Mouse (Mus musculus) adrenal gland, postnatal 10 days (tissue): ENCODE data around the gene Tlk1. TPM values are rescaled to one million over a fixed set of nuclear protein-coding genes. Genes with fewer than 3 reads are reported as not detected.
"Not testable (repeated sequence)": the region's sequence is repeated elsewhere in the genome, so short reads cannot be mapped to it uniquely, and the experiment has no call there.

Experiments
- DNase-seq: peaks from one replicate; pipeline ENCODE4 v3.0.0; 2021; ENCODE audit warnings: mixed read lengths
- total RNA-seq, 2 experiments: library from RNA; stranded (reverse); gene quantifications; 2 replicates each; pipeline ENCODE4 v1.2.3; 2021

The Tlk1 gene
- total RNA-seq, 2 experiments from 2014 or later = 47.4 to 56.7 TPM

DNA sequence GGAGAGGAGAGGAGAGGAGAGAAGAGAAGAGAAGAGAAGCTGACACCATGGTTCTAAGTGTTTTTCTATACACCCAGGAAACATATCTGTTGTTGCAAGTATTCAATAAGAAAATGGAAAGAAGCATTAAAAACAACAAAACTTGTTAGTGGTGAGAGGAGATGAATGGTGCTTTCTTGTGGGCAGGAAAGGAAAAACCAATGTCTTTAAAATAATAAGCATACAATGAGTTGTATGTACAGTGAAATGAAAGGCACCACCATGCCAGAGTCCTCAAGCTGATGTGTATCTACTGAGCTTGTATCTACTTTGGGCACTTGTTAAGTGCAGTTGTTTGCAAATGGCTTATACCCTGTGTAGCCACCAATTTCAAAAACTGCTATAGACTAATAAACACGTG is 7.7 kb upstream of the Tlk1 start:
- DNase-seq = no peak

GRCm38 (mm10) chr2:70831709-70832350 is 6.3 kb upstream of the Tlk1 start:
- DNase-seq = no peak

DNA sequence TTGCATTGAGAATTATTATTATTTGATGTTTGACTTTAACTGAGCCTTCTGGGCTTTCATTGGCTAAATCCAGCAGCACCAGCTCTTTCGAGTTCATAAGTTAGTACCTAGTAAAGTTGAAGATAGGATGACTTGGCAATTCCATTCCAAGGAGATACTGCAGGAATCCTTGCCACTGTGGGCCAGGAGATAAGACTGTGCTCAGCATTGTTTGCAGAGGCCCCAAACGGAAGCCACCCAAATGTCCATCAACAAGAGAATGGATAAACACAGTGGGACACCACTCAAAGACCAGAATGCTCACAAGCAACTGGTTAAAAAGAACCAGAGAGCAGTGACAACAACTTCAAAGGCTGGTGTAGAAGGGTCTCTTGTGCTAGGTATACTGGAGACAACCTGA is 5.2 kb upstream of the Tlk1 start:
- no peak for DNase-seq

GRCm38 (mm10) chr2:70829946-70830610 is 4.5 kb upstream of the Tlk1 start:
- DNase-seq = no peak

DNA sequence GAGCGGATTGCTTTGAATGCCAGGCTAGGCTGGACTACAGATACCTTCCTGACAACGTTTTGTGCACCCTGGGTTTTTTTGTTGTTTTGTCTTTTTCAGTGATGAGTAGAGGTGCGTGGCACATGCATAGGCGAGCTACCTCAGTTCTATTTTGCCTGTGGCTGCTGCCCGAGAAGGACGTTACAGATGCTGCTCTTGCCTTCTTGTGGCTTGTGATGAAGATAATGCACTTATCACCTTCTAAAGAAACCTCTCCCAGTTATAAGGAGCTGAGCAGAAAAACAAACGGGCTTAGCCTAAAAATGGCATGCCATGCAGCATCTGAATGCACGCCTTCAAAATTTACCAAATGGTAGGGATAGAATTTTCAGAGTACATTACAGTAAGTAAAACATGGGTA is 2.3 kb upstream of the Tlk1 start:
- DNase-seq = no peak

DNA sequence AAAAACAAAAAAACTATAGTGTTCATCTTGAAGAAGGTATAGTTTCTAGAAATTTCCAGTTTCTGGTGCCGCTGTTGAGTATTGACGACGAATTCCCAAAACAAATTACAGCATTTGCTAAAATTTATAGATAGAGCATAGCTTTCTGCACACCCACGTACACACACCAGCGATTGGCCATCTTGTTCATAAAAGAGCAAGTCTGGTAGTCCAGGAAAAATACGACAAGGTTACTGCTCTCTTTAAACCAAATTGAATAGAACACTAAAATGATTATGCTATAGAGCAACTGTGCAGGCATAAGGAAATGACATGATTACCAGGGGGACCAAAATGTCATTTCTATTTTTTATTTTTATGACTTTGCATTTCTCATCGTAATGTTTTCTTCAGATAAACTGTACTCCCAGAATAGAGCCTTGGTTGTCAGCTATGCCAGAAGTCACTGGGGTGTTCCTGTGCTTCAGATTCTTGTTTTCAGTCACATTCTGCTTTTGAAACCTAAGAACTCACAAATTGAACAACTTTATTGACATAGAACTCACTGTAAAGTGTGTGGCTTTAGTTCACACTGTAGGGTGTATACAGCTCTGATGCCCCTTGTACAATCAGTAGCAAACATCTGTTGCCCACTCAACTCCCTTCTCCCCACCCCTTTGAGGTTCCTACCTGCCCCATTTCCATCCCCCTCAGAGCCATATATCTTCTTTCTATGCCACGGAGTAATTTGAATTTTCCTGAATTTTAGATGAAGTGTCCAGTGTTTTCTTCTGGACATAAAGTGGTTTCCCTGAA is 1.1 kb upstream of the Tlk1 start:
- DNase-seq = no peak

DNA sequence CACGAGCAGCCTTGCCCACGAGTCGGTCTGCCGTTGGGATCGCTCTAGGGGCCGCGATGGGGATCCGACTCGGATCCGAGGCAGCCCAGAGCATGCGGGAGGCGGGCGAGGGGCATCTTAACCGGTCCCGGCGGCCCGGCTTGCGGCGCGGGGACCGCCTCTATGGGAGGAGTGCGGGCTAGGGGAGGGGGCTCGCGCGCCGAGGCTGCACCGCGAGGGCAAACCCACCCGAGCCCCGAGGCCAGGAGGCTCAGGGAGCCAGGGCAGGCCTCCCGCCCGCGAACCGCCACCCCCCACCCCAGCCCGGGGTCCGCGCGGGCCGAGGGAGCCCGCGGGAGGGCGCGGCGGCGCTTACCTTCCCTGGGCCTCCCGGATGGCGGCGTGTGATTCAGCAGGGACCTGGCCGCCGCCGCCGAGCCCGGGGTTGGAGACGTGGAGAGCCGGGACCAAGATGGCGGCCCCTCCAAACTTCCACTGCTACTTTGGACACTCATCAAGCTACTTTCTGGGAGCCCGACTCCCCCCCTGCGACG is 624 bp downstream of the Tlk1 start:
- peak; percentile 81 for DNase-seq

GRCm38 (mm10) chr2:70823926-70824800 is 1.4 kb downstream of the Tlk1 start:
- peak; percentile 28 for DNase-seq

GRCm38 (mm10) chr2:70823434-70823833 is 2.1 kb downstream of the Tlk1 start:
- DNase-seq = no peak

DNA sequence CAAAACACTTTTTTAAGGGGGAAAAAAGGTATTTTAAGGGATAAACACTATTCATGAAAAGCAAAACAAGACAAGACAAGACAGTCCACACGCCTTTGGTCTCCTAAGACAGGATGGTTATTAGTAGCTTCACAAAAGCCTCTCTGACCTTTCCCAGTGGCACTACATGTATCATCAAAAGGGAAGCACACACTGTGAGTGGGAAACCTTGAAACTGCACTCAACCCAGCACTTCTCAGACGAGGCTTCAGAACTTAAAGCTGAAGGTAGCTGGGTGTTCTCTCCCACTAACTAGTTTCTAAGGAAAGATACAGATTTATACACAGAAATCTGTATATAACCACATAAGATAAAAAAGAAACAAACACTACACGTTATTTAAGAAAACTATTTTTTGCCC is 8.6 kb downstream of the Tlk1 start:
- no peak for DNase-seq

DNA sequence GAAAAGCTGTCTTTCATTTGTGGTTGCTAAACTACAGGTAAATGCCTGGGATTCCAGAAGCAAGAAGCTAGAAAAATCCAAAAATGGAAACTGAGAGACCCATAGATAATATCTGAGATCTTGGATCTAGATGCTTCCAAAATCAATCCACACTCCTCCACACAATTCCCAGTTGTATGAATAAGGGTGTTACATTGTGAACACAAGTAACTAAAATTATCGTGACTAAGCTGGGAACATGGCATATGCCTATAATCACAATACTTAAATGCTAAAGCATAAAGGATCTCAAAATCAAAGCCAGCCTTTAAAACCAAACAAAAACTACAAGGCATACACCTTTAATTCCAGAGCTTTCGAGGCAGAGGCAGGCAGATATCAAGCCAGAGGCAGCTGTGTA is 9.5 kb downstream of the Tlk1 start:
- no peak for DNase-seq

- DNase-seq = no peak
Observed at GRCm38 (mm10) chr2:70813608-70814007, 11.9 kb downstream of the Tlk1 start.

- DNase-seq = no peak
Observed at GRCm38 (mm10) chr2:70811476-70811875, 14.1 kb downstream of the Tlk1 start.

- no peak for DNase-seq
Observed at GRCm38 (mm10) chr2:70809921-70810320, 15.6 kb downstream of the Tlk1 start.

DNA sequence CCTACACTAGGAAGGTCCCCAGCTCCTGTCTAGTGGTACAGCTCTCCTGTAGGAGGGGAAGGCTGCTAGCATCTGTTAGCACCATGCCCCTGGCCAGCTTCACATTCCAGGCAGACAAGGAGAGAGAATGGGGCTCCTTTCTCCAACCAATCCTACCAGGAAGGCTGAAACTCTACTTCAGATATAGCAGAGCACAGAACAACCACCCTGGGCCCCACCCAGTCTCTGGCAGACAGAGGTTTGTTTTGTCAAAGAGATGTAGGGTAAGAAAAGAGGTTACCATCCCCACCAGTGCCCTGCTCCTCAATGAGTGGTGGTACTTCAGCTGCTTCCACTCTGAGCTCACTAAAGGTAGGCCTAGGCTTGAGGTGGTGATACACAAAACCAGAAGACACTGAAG is 16.8 kb downstream of the Tlk1 start:
- DNase-seq = no peak

DNA sequence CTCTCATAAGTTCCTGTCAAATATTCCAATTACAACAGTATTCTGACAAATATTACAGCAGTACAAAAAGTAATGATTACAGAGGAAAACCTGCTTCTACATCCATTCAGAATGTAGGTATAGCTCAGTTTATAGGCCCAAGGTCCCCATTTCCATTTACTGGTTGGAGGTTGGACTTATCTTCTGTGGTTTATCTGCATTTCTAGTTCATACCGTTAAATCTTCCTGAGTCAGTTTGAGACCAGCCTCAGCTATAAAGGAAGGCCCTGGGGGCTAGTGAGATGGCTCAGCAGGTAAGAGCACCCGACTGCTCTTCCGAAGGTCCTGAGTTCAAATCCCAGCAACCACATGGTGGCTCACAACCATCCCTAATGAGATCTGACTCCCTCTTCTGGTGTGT is 17.9 kb downstream of the Tlk1 start:
- DNase-seq = not testable (repeated sequence)

DNA sequence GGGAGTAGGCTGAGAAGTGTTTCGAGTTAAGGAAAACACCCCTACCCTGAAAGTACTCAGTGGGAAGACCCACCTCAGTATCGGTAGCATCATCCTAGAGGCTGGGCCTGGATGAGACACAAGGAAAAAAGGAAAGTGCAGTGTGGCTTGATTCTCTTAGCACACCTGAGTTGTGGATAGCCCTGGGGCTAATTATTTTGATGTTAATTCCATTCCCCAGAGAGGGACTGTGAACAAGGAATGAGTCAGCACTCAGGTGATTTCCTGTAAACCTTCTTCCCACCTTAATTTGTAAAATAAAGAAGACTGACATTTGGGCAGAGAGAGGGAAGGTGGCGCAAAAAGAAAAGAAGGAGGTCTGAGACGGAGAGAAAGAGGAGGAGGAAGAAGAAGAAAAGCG is 19.5 kb downstream of the Tlk1 start:
- DNase-seq = no peak

DNA sequence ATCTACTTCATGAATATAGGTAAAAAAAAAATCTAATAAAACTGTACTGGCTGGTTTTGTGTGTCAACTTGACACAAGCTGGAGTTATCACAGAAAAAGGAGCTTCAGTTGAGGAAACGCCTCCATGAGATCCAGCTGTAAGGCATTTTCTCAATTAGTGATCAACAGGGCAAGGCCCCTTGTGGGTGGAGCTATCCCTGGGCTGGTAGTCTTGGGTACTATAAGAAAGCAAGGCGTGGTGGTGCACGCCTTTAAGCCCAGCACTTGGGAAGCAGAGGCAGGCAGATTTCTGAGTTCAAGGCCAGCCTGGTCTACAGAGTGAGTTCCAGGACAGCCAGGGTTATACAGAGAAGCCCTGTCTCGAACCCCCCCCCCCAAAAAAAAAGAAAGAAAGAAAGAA is 21.8 kb downstream of the Tlk1 start:
- not testable (repeated sequence) for DNase-seq

DNA sequence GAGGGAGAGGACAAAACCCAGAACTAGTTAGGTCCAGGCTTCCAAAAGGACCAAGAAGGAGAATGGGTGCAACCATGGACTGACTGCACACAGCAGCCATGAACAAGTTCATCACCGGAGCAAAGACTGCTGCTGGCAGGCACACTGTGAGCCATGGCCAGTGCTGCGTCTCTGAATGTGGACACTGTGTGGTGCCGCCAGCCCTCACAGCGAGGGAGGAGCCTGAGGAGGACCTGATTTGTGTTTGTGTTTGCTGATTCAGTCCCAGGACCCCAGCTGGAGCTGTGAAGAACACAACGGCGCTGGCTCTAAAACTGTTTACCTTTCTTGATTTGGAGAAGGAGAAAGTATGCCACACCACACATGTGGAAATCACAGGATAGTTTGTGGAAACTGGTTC is 22.9 kb downstream of the Tlk1 start:
- peak; percentile 20 for DNase-seq

DNA sequence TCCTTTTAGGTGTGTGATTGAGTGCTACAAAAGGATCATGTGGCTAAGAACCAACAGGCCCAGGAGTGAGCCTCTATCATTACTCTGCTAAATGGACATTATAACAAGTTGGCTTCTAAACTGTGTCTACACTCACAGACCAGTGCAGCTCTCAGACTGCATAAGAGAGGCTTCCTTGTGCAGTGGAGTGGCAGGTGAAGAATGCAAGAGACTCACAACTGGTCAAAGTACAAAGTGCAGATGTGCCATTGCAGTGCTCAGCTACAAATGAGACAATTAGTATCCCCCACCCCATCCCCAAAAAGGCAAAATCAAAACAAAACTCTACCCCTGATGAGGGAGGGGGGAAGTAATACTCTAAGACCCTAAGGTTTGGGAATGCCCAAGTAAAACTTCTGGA is 24.0 kb downstream of the Tlk1 start:
- no peak for DNase-seq

- no peak for DNase-seq
Observed at GRCm38 (mm10) chr2:70800396-70800795, 25.1 kb downstream of the Tlk1 start.

DNA sequence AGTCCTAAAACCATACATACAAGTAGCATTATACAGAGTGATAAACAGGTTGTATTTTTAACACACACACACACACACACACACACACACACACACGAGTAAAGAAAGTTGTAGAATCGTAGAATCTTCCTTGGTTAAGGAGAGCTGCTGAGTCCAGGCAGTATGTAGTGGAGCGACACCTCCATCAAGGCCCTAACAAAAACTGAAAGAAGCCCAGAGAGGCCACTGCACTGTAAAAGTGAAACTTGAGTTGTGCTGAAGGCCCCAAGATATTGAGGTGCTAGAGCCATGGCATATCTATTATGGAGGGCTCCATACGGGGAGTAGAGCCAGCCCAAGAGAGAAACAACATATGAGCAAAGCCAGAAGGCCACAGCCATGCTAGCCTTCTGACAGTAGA is 32.3 kb downstream of the Tlk1 start:
- no peak for DNase-seq
